Mouse (Mus musculus) kidney, embryonic 16.5 days (tissue): ENCODE data around the gene Tgm4. TPM values are rescaled to one million over a fixed set of nuclear protein-coding genes. Genes with fewer than 3 reads are reported as not detected.
A peak's percentile ranks its signal among the peaks of the same experiment; 100 is the strongest.

ENCODE experiments used
- ATAC-seq: fragments of 200-750 bp; cut with Nextera tagmentation; 2 replicates; pipeline ENCODE4 v1.8.0; 2017; ENCODE audit warnings: moderate TSS enrichment; ENCODE audit not compliant: low FRiP score, low TSS enrichment
- H3K27ac ChIP-seq: fragments of 300-500 bp; sonication (generic); 2 replicates; pipeline ENCODE4 v1.5.1; 2014; ENCODE audit warnings: low read length
- H3K27me3 ChIP-seq: fragments of 300-500 bp; sonication (generic); 2 replicates; pipeline ENCODE4 v1.6.1; 2014; ENCODE audit warnings: low read length, control low read depth, mixed read lengths; ENCODE audit not compliant: insufficient read depth
- H3K36me3 ChIP-seq: fragments of 300-500 bp; sonication (generic); 2 replicates; pipeline ENCODE4 v1.6.1; 2014; ENCODE audit warnings: low read length, control low read depth, mixed read lengths; ENCODE audit not compliant: insufficient read depth
- H3K4me1 ChIP-seq: fragments of 300-500 bp; sonication (generic); 2 replicates; pipeline ENCODE4 v1.6.1; 2014; ENCODE audit warnings: low read length, control low read depth, mixed read lengths; ENCODE audit not compliant: insufficient read depth
- H3K4me2 ChIP-seq: fragments of 300-500 bp; sonication (generic); replicated peaks from 2 replicates; pipeline ENCODE4 v1.6.1; 2014; ENCODE audit warnings: low read depth, low read length
- H3K4me3 ChIP-seq: fragments of 300-500 bp; sonication (generic); 2 replicates; pipeline ENCODE4 v1.5.1; 2014; ENCODE audit warnings: mild to moderate bottlenecking, low read length
- H3K9ac ChIP-seq: fragments of 300-500 bp; sonication (generic); replicated peaks from 2 replicates; pipeline ENCODE4 v1.6.1; 2014; ENCODE audit warnings: low read length
- H3K9me3 ChIP-seq: fragments of 300-500 bp; sonication (generic); 2 replicates; pipeline ENCODE4 v1.6.1; 2016; ENCODE audit warnings: low read length, control low read depth
- WGBS: fragments of 180-500 bp; shearing (Covaris S2); extraction: QIAGEN DNeasy Blood & Tissue Kit; methylation state at CpG from one replicate; pipeline ENCODE4 v1.1.7; 2014; 5-methylcytosine and 5-hydroxymethylcytosine counted together
- polyA plus RNA-seq: library from polyadenylated mRNA; unstranded; fragments of >200 nt; fragmentation: Nextera tagmentation; extraction: Ambion mirVana; gene quantifications from 2 replicates; pipeline ENCODE4 v1.2.1, GENCODE M21; 2015

The Tgm4 gene
- polyA plus RNA-seq, 1 experiment from 2014 or later: 0.72 TPM

- no peak for ATAC-seq
- Histone ChIP-seq H3K9ac (no peak overlapping the region), H3K36me3 (peaks cover 26% of the 10 kb centered on the region), H3K4me2 (no peak overlapping the region), H3K9me3 (no peaks in the 10 kb centered on the region), H3K4me1 (no peaks in the 10 kb centered on the region), H3K27me3 (no peaks in the 10 kb centered on the region), H3K27ac (no peak overlapping the region), H3K4me3 (no peak overlapping the region)
Observed at GRCm38 (mm10) chr9:123103425-123103824, 68.9 kb downstream of the Tgm4 start.

- Histone ChIP-seq H3K4me2 (no peak overlapping the region), H3K9me3 (no peaks in the 10 kb centered on the region), H3K4me3 (no peak overlapping the region), H3K36me3 (peaks cover 22% of the 10 kb centered on the region), H3K4me1 (no peaks in the 10 kb centered on the region), H3K27ac (no peak overlapping the region), H3K27me3 (no peaks in the 10 kb centered on the region), H3K9ac (no peak overlapping the region)
- no peak for ATAC-seq
Observed at GRCm38 (mm10) chr9:123104362-123104761, 69.8 kb downstream of the Tgm4 start.

- Histone ChIP-seq H3K36me3 (peaks cover 12% of the 10 kb centered on the region), H3K27ac (no peak overlapping the region), H3K4me1 (peaks cover 9% of the 10 kb centered on the region), H3K4me3 (no peak overlapping the region), H3K9me3 (no peaks in the 10 kb centered on the region), H3K4me2 (no peak overlapping the region), H3K9ac (no peak overlapping the region), H3K27me3 (no peaks in the 10 kb centered on the region)
- ATAC-seq: 0 out of 2 replicates have a peak, but pooled peaks have one; percentile 79
- WGBS: 95% methylated on average over 4 of the region's 4 CpGs
Observed at GRCm38 (mm10) chr9:123107186-123107585, 72.7 kb downstream of the Tgm4 start.

GRCm38 (mm10) chr9:123109188-123109587 lies 74.7 kb downstream of the Tgm4 start:
- peaks cover 12% of the 10 kb centered on the region for H3K36me3 ChIP-seq
- no peak overlapping the region for H3K4me2 ChIP-seq
- H3K9me3 ChIP-seq: no peaks in the 10 kb centered on the region
- H3K27ac ChIP-seq: no peak overlapping the region
- H3K27me3 ChIP-seq: no peaks in the 10 kb centered on the region
- no peak overlapping the region for H3K9ac ChIP-seq
- 82% methylated on average over 7 of the region's 7 CpGs for WGBS
- peaks cover 16% of the 10 kb centered on the region for H3K4me1 ChIP-seq
- ATAC-seq: no peak
- no peak overlapping the region for H3K4me3 ChIP-seq

- Histone ChIP-seq H3K4me1 (peaks cover 16% of the 10 kb centered on the region), H3K9me3 (no peaks in the 10 kb centered on the region), H3K4me3 (peak overlapping the region; percentile 95), H3K9ac (peak overlapping the region; percentile 98), H3K27ac (no peak overlapping the region; the same call in 1 of the 2 replicates), H3K27me3 (no peaks in the 10 kb centered on the region), H3K36me3 (peaks cover 14% of the 10 kb centered on the region; the same call in 1 of the 2 replicates), H3K4me2 (peak overlapping the region; percentile 92)
- 56% methylated on average over 8 of the region's 8 CpGs for WGBS
- ATAC-seq: no peak
Observed at GRCm38 (mm10) chr9:123111751-123112221, 77.3 kb downstream of the Tgm4 start.

- H3K4me1 ChIP-seq: peaks cover 16% of the 10 kb centered on the region
- H3K9me3 ChIP-seq: no peaks in the 10 kb centered on the region
- peaks cover 15% of the 10 kb centered on the region; the same call in 1 of the 2 replicates for H3K36me3 ChIP-seq
- H3K4me3 ChIP-seq: peak within 1 kb of the TSS; percentile 95
- H3K9ac ChIP-seq: peak within 1 kb of the TSS; percentile 98
- under 1% methylated on average over 78 of the region's 79 CpGs for WGBS
- H3K4me2 ChIP-seq: peak within 1 kb of the TSS; percentile 92
- H3K27me3 ChIP-seq: no peaks in the 10 kb centered on the region
- peak within 1 kb of the TSS; percentile 96 for H3K27ac ChIP-seq
- peak; percentile 94 for ATAC-seq
Observed at GRCm38 (mm10) chr9:123112805-123113521, 78.4 kb downstream of the Tgm4 start, which contains the start of the genes Zdhhc3 and Exosc7. TSS of gene Zdhhc3 (minus strand) at chr9:123113205. TSS of gene Exosc7 (plus strand) at chr9:123113215.

GRCm38 (mm10) chr9:123113931-123114330 lies 79.4 kb downstream of the Tgm4 start:
- 0 out of 2 replicates have a peak overlapping the region, but pooled peaks have one; percentile 96 for H3K27ac ChIP-seq
- 65% methylated on average over 6 of the region's 6 CpGs for WGBS

GRCm38 (mm10) chr9:123115566-123115965 lies 81.0 kb downstream of the Tgm4 start:
- Histone ChIP-seq H3K27me3 (no peaks in the 10 kb centered on the region), H3K4me2 (no peak overlapping the region), H3K9ac (no peak overlapping the region), H3K27ac (no peak overlapping the region), H3K36me3 (peaks cover 35% of the 10 kb centered on the region), H3K4me1 (peaks cover 16% of the 10 kb centered on the region), H3K9me3 (no peaks in the 10 kb centered on the region), H3K4me3 (no peak overlapping the region)
- no peak for ATAC-seq
- WGBS: 87% methylated on average over 1 of the region's 1 CpGs

More at GRCm38 (mm10) chr9:123113931-123114330, 79.4 kb downstream of the Tgm4 start:
- Histone ChIP-seq H3K9ac (peak overlapping the region; percentile 98), H3K36me3 (peaks cover 19% of the 10 kb centered on the region), H3K9me3 (no peaks in the 10 kb centered on the region), H3K4me2 (peak overlapping the region; percentile 92), H3K27me3 (no peaks in the 10 kb centered on the region), H3K4me1 (peaks cover 16% of the 10 kb centered on the region), H3K4me3 (peak overlapping the region; percentile 95)
- ATAC-seq: no peak
